Mouse (Mus musculus): ENCODE data around the gene Pigyl.

GRCm38 (mm10) chr9:22162912-22163311 lies 6.3 kb downstream of the Pigyl start:
- TF ChIP-seq CTCF (IDR thresholded peaks at IDR 0.05; ENCODE audit: low read depth, low read length) (no peak), GATA1 (IDR thresholded peaks at IDR 0.05; ENCODE audit: borderline replicate concordance, low read length) (no peak)

Measured in G1E (cell line).